Mouse (Mus musculus): ENCODE data around the gene Fam120a. TPM values are rescaled to one million over a fixed set of nuclear protein-coding genes. Genes with fewer than 3 reads are reported as not detected.

Fam120a gene
- polyA plus RNA-seq, 1 experiment, result 76.9 TPM

DNA sequence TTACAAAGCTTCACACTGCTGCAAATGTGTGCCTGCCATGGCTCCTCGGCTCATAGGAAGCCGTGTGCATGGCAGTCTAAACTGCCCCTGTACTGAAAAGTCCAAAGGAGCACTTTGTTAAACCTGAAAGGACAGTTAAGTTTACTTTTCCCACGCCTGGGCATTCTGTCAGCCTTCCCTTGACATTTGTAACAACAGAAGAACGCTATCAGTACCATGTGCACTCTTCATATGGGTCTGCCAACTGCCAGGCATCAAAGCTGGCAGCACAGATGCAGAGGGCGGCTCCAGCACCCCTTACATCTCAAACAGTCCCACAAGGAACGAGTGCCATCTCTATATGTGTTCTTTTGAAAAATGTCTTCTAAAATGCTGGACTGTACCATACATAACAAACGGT lies 56.4 kb downstream of the Fam120a start:
- Histone ChIP-seq H3K4me3 (no peak overlapping the region), H3K27me3 (ENCODE audit: control insufficient read depth, insufficient read depth, insufficient read length) (no peaks in the 10 kb centered on the region), H3K36me3 (ENCODE audit: control insufficient read depth, insufficient read depth) (peaks cover 40% of the 10 kb centered on the region), H3K4me2 (ENCODE audit: low read depth) (no peak overlapping the region), H3ac (ENCODE audit: control insufficient read depth, insufficient read length) (no peak overlapping the region), H3K79me2 (ENCODE audit: control insufficient read depth, insufficient read depth) (peaks cover 4% of the 10 kb centered on the region)
- no peak for TF ChIP-seq E2F4 (IDR thresholded peaks at IDR 0.05; ENCODE audit: insufficient read depth)

DNA sequence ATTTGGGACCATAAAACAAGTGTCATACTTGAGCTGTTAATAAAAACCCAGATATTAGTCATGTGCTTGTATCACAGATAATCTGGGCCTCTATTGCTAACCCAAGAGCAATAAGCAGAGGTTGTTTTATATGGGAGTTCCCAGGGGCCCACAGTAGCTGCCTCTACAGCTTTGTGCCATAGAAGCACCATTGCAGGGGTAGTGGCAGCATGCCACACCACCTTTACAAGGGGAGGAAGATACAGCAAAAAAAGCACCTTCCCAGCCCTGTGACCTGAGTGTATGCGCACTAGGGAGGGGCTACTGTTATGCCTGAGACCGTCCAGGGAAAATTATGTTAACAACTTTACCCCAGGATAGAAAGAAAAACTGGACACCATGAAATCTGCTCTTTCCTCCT lies 62.4 kb downstream of the Fam120a start:
- Histone ChIP-seq H3K4me2 (ENCODE audit: low read depth) (no peak overlapping the region), H3K4me3 (no peak overlapping the region), H3K79me2 (ENCODE audit: control insufficient read depth, insufficient read depth) (peaks cover 8% of the 10 kb centered on the region), H3K27me3 (ENCODE audit: control insufficient read depth, insufficient read depth, insufficient read length) (no peaks in the 10 kb centered on the region), H3K36me3 (ENCODE audit: control insufficient read depth, insufficient read depth) (peaks cover 46% of the 10 kb centered on the region), H3ac (ENCODE audit: control insufficient read depth, insufficient read length) (no peak overlapping the region)
- TF ChIP-seq MAX (IDR thresholded peaks at IDR 0.05; ENCODE audit: low read depth) (no peak), CEBPB (IDR thresholded peaks at IDR 0.05; ENCODE audit: insufficient read depth, poor library complexity, severe bottlenecking) (no peak), MYOG (IDR thresholded peaks at IDR 0.05; ENCODE audit: control insufficient read depth in 1 of 3, insufficient read depth in 1 of 3, insufficient read length in 2 of 3, low read depth in 2 of 3) (no peak), MYOD1 (IDR thresholded peaks at IDR 0.05; ENCODE audit: control insufficient read depth in 1 of 3, insufficient read length in 2 of 3, low read depth in 2 of 3) (no peak), SRF (IDR thresholded peaks at IDR 0.05; ENCODE audit: control insufficient read depth, insufficient read length, low read depth) (no peak), POLR2A (IDR thresholded peaks at IDR 0.05; ENCODE audit: insufficient read length, low read depth) (no peak), TCF3 (IDR thresholded peaks at IDR 0.05; ENCODE audit: insufficient read length, low read depth) (no peak), REST (IDR thresholded peaks at IDR 0.05; ENCODE audit: insufficient read depth, insufficient read length) (no peak), USF1 (IDR thresholded peaks at IDR 0.05; ENCODE audit: low read depth) (no peak), TCF12 (IDR thresholded peaks at IDR 0.05; ENCODE audit: insufficient read depth, poor library complexity, severe bottlenecking) (no peak), POLR2AphosphoS2 (IDR thresholded peaks at IDR 0.05; ENCODE audit: insufficient read length, low read depth) (no peak), E2F4 (IDR thresholded peaks at IDR 0.05; ENCODE audit: insufficient read depth) (no peak)

DNA sequence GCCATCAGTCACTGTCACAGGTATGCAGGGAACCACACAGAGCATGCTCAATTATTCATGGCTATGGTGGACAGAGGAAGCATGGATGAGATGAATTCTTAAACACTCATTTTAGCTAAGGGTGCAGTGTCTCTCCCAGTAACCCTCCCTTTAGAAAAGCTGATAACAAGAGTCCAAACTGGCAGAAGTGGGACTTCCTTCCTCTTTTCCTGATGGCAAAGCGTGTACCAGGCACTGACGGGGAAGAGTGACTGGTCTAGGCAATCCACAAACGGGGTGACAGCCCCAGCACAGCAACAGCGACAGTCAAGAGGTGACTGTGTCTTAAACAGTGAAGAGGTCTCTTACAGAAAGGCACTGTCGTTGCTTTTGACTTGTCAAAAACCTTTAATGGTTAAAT lies 72.4 kb downstream of the Fam120a start:
- no peaks in the 10 kb centered on the region for H3K79me2 ChIP-seq (ENCODE audit: control insufficient read depth, insufficient read depth)
- no peak overlapping the region for H3K4me2 ChIP-seq (ENCODE audit: low read depth)
- no peak for TF ChIP-seq CEBPB (IDR thresholded peaks at IDR 0.05; ENCODE audit: insufficient read depth, poor library complexity, severe bottlenecking)
- TF ChIP-seq POLR2A (IDR thresholded peaks at IDR 0.05; ENCODE audit: insufficient read length, low read depth), result no peak
- TF ChIP-seq TCF12 (IDR thresholded peaks at IDR 0.05; ENCODE audit: insufficient read depth, poor library complexity, severe bottlenecking), result no peak
- TF ChIP-seq MYOD1 (IDR thresholded peaks at IDR 0.05; ENCODE audit: control insufficient read depth in 1 of 3, insufficient read length in 2 of 3, low read depth in 2 of 3), result no peak
- no peak for TF ChIP-seq MYOG (IDR thresholded peaks at IDR 0.05; ENCODE audit: control insufficient read depth in 1 of 3, insufficient read depth in 1 of 3, insufficient read length in 2 of 3, low read depth in 2 of 3)
- no peak for TF ChIP-seq POLR2AphosphoS2 (IDR thresholded peaks at IDR 0.05; ENCODE audit: insufficient read length, low read depth)
- no peak for TF ChIP-seq SRF (IDR thresholded peaks at IDR 0.05; ENCODE audit: control insufficient read depth, insufficient read length, low read depth)
- no peak for TF ChIP-seq MAX (IDR thresholded peaks at IDR 0.05; ENCODE audit: low read depth)
- TF ChIP-seq REST (IDR thresholded peaks at IDR 0.05; ENCODE audit: insufficient read depth, insufficient read length), result no peak
- no peak for TF ChIP-seq USF1 (IDR thresholded peaks at IDR 0.05; ENCODE audit: low read depth)
- TF ChIP-seq E2F4 (IDR thresholded peaks at IDR 0.05; ENCODE audit: insufficient read depth), result no peak
- TF ChIP-seq TCF3 (IDR thresholded peaks at IDR 0.05; ENCODE audit: insufficient read length, low read depth), result no peak
- no peak overlapping the region for H3K4me3 ChIP-seq
- peaks cover 46% of the 10 kb centered on the region for H3K36me3 ChIP-seq (ENCODE audit: control insufficient read depth, insufficient read depth)
- H3ac ChIP-seq (ENCODE audit: control insufficient read depth, insufficient read length), result no peak overlapping the region
- no peaks in the 10 kb centered on the region for H3K27me3 ChIP-seq (ENCODE audit: control insufficient read depth, insufficient read depth, insufficient read length)

DNA sequence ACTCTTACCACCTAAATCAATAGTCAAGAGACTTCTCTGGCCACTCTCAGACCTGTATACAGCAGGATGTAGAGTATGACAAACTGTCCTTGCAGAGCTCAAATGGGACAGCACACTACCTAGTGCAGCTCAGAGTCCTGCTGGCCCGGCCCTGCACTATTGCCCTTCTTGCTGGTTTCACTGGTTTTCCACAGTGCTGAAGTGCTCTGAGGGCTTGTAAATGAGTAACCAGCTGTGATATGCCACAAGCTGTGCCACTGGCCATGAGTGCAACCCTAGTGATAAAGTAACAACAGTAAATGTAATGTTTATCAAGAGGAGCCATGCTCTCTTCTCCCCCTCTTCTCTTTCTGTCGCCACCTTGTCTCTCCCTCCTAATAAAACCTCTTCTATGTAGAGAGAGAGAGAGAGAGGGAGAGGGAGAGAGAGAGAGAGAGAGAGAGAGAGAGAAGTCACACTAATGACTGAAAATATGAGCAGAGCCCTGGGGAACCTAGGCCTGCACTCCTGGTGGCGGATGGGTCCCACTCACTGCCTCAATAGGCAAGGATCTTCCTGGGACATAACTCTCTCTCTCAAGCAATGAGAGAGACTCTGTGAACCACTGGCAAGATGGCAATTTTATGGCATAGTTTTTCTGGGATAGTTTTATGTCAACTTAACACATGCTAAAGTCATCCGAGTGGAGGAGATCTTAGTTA lies 77.4 kb downstream of the Fam120a start:
- H3K4me3 ChIP-seq, result no peak overlapping the region
- peaks cover 45% of the 10 kb centered on the region for H3K36me3 ChIP-seq (ENCODE audit: control insufficient read depth, insufficient read depth)
- no peaks in the 10 kb centered on the region for H3K27me3 ChIP-seq (ENCODE audit: control insufficient read depth, insufficient read depth, insufficient read length)
- no peak overlapping the region for H3ac ChIP-seq (ENCODE audit: control insufficient read depth, insufficient read length)
- H3K79me2 ChIP-seq (ENCODE audit: control insufficient read depth, insufficient read depth), result no peaks in the 10 kb centered on the region
- H3K4me2 ChIP-seq (ENCODE audit: low read depth), result no peak overlapping the region
- TF ChIP-seq MAX (IDR thresholded peaks at IDR 0.05; ENCODE audit: low read depth), result no peak
- TF ChIP-seq SRF (IDR thresholded peaks at IDR 0.05; ENCODE audit: control insufficient read depth, insufficient read length, low read depth), result no peak
- no peak for TF ChIP-seq E2F4 (IDR thresholded peaks at IDR 0.05; ENCODE audit: insufficient read depth)
- TF ChIP-seq MYOD1 (IDR thresholded peaks at IDR 0.05; ENCODE audit: control insufficient read depth in 1 of 3, insufficient read length in 2 of 3, low read depth in 2 of 3), result no peak
- TF ChIP-seq POLR2AphosphoS2 (IDR thresholded peaks at IDR 0.05; ENCODE audit: insufficient read length, low read depth), result no peak
- TF ChIP-seq REST (IDR thresholded peaks at IDR 0.05; ENCODE audit: insufficient read depth, insufficient read length), result no peak
- no peak for TF ChIP-seq MYOG (IDR thresholded peaks at IDR 0.05; ENCODE audit: control insufficient read depth in 1 of 3, insufficient read depth in 1 of 3, insufficient read length in 2 of 3, low read depth in 2 of 3)
- no peak for TF ChIP-seq USF1 (IDR thresholded peaks at IDR 0.05; ENCODE audit: low read depth)
- TF ChIP-seq POLR2A (IDR thresholded peaks at IDR 0.05; ENCODE audit: insufficient read length, low read depth), result no peak
- no peak for TF ChIP-seq TCF3 (IDR thresholded peaks at IDR 0.05; ENCODE audit: insufficient read length, low read depth)
- TF ChIP-seq TCF12 (IDR thresholded peaks at IDR 0.05; ENCODE audit: insufficient read depth, poor library complexity, severe bottlenecking), result no peak
- no peak for TF ChIP-seq CEBPB (IDR thresholded peaks at IDR 0.05; ENCODE audit: insufficient read depth, poor library complexity, severe bottlenecking)

DNA sequence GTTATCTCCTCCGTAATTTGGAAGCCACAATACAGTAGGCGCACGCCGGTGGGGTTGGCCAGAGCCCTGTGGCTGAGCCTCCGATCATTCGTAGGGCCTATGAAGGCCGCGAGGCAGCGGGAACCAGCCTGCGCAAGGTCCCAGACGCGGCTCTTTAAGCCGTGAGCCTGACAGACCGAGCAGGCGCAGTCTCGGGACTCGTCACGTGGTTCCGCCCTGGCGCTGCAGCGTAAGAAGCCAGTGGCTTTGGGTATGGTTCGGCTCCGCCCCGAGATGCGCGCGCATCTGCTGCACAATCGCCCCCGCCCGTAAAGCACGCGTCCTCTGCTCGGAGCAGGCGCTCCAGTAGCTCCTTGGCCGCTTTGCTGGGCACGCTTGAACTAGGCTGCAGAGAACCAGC lies 89.3 kb downstream of the Fam120a start:
- H3ac ChIP-seq (ENCODE audit: control insufficient read depth, insufficient read length), result peak overlapping the region; percentile 15
- TF ChIP-seq POLR2A (IDR thresholded peaks at IDR 0.05; ENCODE audit: insufficient read length, low read depth) (peak; percentile 99), TCF12 (IDR thresholded peaks at IDR 0.05; ENCODE audit: insufficient read depth, poor library complexity, severe bottlenecking) (no peak), REST (IDR thresholded peaks at IDR 0.05; ENCODE audit: insufficient read depth, insufficient read length) (no peak), MYOD1 (IDR thresholded peaks at IDR 0.05; ENCODE audit: control insufficient read depth in 1 of 3, insufficient read length in 2 of 3, low read depth in 2 of 3) (no peak), MAX (IDR thresholded peaks at IDR 0.05; ENCODE audit: low read depth) (no peak), SRF (IDR thresholded peaks at IDR 0.05; ENCODE audit: control insufficient read depth, insufficient read length, low read depth) (peak; percentile 52), POLR2AphosphoS2 (IDR thresholded peaks at IDR 0.05; ENCODE audit: insufficient read length, low read depth) (peak; percentile 100), E2F4 (IDR thresholded peaks at IDR 0.05; ENCODE audit: insufficient read depth) (no peak), TCF3 (IDR thresholded peaks at IDR 0.05; ENCODE audit: insufficient read length, low read depth) (no peak), USF1 (IDR thresholded peaks at IDR 0.05; ENCODE audit: low read depth) (peak; percentile 95), MYOG (IDR thresholded peaks at IDR 0.05; ENCODE audit: control insufficient read depth in 1 of 3, insufficient read depth in 1 of 3, insufficient read length in 2 of 3, low read depth in 2 of 3) (peak in 1 of 3 experiments; percentile 35), CEBPB (IDR thresholded peaks at IDR 0.05; ENCODE audit: insufficient read depth, poor library complexity, severe bottlenecking) (no peak)
- H3K27me3 ChIP-seq (ENCODE audit: control insufficient read depth, insufficient read depth, insufficient read length), result no peaks in the 10 kb centered on the region
- no peaks in the 10 kb centered on the region for H3K79me2 ChIP-seq (ENCODE audit: control insufficient read depth, insufficient read depth)
- peak overlapping the region; percentile 22 for H3K4me3 ChIP-seq
- H3K4me2 ChIP-seq (ENCODE audit: low read depth), result peak overlapping the region; percentile 98
- H3K36me3 ChIP-seq (ENCODE audit: control insufficient read depth, insufficient read depth), result peaks cover 6% of the 10 kb centered on the region

Measured in myocyte (in vitro differentiated cells).